Comparison of ENCODE assay signal across 9 mouse cellular contexts in genomic region chr6:8683379-8683778, GRCm38 (mm10).
DNase-seq lines count a peak whose midpoint lies in the region; ATAC-seq lines count a peak whose summit lies in the region.
"Had no signal": no experiment of that assay in that cellular context is flagged by ENCODE, and none has a peak within 500 bp of the region (broad histone marks: within the 10 kb centered on the region; RNA-seq: fewer than 3 reads in every experiment).

No protein-coding gene starts in this region.

- ATAC-seq in megakaryocyte, adult 5-6 weeks (ENCODE audit: poor library complexity, severe bottlenecking): no peak

- intact Hi-C loops in left cerebral cortex, postnatal 4 days (cut with DNase I): no loop called here

- peak; percentile 11 for DNase-seq in adrenal gland, postnatal 14 days
- DNase-seq in adrenal gland, postnatal 10 days: no peak
- peak; percentile 24 to 57 for DNase-seq in left cerebral cortex, adult 18-20 months (ENCODE audit: low spot score in 2 of 2)
- DNase-seq in left cerebral cortex, postnatal 4 days: no peak
- DNase-seq in kidney, postnatal 10 days: peak; percentile 51
- DNase-seq in right cerebral cortex, postnatal 14 days: peak; percentile 44
- DNase-seq in spleen, postnatal 36 days (ENCODE audit: low spot score in 2 of 2): no peak
- DNase-seq: cerebellum, adult 11-12 months had no signal

Comparison
In these comparisons a context has a peak if more than half of its experiments do, and no peak if none do; other contexts are left out.
1. DNase-seq: peak in adrenal gland, postnatal 14 days (single experiment), left cerebral cortex, adult 18-20 months (2 of 2), kidney, postnatal 10 days (single experiment) and right cerebral cortex, postnatal 14 days (single experiment); none in adrenal gland, postnatal 10 days (single experiment), left cerebral cortex, postnatal 4 days (single experiment) and spleen, postnatal 36 days (0 of 2).